Mouse (Mus musculus): ENCODE results near the gene Ankfy1.

DNA sequence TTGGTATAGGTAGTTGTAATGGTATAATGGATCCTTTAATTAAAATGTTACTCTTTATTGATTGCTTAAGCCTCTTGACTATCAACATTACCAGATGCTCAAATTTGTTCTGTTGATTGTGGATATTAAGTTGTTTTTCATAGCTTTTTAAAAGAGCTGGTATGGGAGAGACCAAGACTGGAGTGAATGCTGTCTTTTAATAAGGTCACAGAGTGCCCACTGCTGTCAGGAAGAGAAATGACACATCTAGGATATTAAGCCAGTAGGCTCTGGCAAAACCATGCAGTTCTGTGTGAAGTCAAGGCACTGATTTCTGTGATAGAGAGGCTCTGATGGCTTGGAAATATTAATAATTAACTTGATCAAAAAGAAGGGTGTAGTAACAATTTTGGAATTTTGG lies 34.1 kb downstream of the Ankfy1 start:
- peak; percentile 22; the same call in 1 of the 2 replicates for TF ChIP-seq CTCF (conservative IDR thresholded peaks at IDR 0.05; ENCODE audit: low read length)
- no peak for TF ChIP-seq POU5F1 (IDR thresholded peaks at IDR 0.05; ENCODE audit: borderline replicate concordance, low read length)
- no peak for TF ChIP-seq NANOG (IDR thresholded peaks at IDR 0.05; ENCODE audit: borderline replicate concordance, low read length)
